Mouse (Mus musculus) midbrain, embryonic 12.5 days (tissue): Measurements from ENCODE around the gene Atp5c1. TPM values are rescaled to one million over a fixed set of nuclear protein-coding genes. Genes with fewer than 3 reads are reported as not detected.
A peak's percentile ranks its signal among the peaks of the same experiment; 100 is the strongest.

Source experiments
- ATAC-seq: fragments of 200-750 bp; cut with Nextera tagmentation; 2 replicates; pipeline ENCODE4 v1.8.0; 2017; ENCODE audit warnings: low read depth, moderate TSS enrichment, moderate library complexity; ENCODE audit not compliant: low FRiP score
- H3K27ac ChIP-seq: fragments of 300-500 bp; sonication (generic); replicated peaks from 2 replicates; pipeline ENCODE4 v1.5.1; 2016; ENCODE audit warnings: mild to moderate bottlenecking
- H3K27me3 ChIP-seq: fragments of 300-500 bp; sonication (generic); 2 replicates; pipeline ENCODE4 v1.6.1; 2016; ENCODE audit warnings: mild to moderate bottlenecking
- H3K36me3 ChIP-seq: fragments of 300-500 bp; sonication (generic); 2 replicates; pipeline ENCODE4 v1.6.1; 2016
- H3K4me1 ChIP-seq: fragments of 300-500 bp; sonication (generic); 2 replicates; pipeline ENCODE4 v1.6.1; 2016
- H3K4me2 ChIP-seq: fragments of 300-500 bp; sonication (generic); replicated peaks from 2 replicates; pipeline ENCODE4 v1.6.1; 2016; ENCODE audit warnings: mild to moderate bottlenecking, moderate library complexity
- H3K4me3 ChIP-seq: fragments of 300-500 bp; sonication (generic); 2 replicates; pipeline ENCODE4 v1.5.1; 2016; ENCODE audit warnings: mild to moderate bottlenecking
- H3K9ac ChIP-seq: fragments of 300-500 bp; sonication (generic); replicated peaks from 2 replicates; pipeline ENCODE4 v1.6.1; 2016; ENCODE audit warnings: mild to moderate bottlenecking, moderate library complexity
- H3K9me3 ChIP-seq: fragments of 300-500 bp; sonication (generic); 2 replicates; pipeline ENCODE4 v1.6.1; 2016; ENCODE audit warnings: mild to moderate bottlenecking
- WGBS: fragments of 180-500 bp; shearing (Covaris S2); methylation state at CpG from one replicate; pipeline ENCODE4 v1.1.7; 2016; 5-methylcytosine and 5-hydroxymethylcytosine counted together
- polyA plus RNA-seq: library from polyadenylated mRNA; unstranded; fragments of >200 nt; fragmentation: Nextera tagmentation; extraction: Ambion mirVana; gene quantifications from 2 replicates; pipeline ENCODE4 v1.2.1, GENCODE M21; 2016

The Atp5c1 gene
- polyA plus RNA-seq, 1 experiment from 2014 or later = 462 TPM

DNA sequence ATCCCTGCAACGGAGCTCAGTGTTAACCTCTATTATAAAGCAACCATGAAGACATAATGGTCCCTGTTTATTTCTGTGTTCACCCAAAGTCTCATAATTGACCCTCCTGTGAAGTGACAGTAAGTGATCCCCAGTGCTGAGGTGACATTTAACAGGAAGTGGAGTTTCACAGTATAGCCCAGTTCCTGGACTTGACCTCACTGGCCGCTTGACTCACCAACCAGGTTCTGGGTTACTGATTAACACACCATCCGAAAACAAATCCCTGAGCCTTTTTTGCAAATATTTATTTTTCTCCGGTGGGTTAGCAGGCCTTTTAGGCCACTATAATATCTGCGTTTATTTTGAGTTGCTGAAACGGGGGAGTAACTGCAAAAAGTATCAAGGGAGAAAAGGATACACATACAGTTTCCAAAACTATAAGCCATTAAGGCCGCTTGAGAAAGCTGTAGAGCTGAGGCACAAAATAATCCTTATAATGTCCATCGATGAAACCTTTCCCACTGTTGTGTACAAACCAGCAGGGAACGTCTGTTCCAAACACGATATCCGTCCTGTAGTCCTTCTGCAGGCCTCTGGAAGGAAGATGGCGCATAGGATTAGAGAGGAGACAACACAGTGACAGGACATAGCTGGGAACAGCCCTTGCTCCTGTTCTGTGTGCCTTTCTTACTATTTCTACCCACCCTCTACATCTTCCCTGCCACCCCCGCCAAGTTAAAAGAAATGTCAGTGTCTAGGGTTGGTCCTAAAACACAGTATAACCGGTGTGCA lies 14.2 kb upstream of the Atp5c1 start:
- H3K27me3 ChIP-seq = peaks cover 8% of the 10 kb centered on the region; the same call in 1 of the 2 replicates
- no peak for ATAC-seq
- no peaks in the 10 kb centered on the region for H3K4me1 ChIP-seq
- H3K9me3 ChIP-seq = no peaks in the 10 kb centered on the region
- peaks cover 37% of the 10 kb centered on the region for H3K36me3 ChIP-seq
- H3K27ac ChIP-seq = no peak overlapping the region
- no peak overlapping the region for H3K9ac ChIP-seq
- 88% methylated on average over 14 of the region's 14 CpGs for WGBS
- H3K4me2 ChIP-seq = no peak overlapping the region
- H3K4me3 ChIP-seq = no peak overlapping the region

DNA sequence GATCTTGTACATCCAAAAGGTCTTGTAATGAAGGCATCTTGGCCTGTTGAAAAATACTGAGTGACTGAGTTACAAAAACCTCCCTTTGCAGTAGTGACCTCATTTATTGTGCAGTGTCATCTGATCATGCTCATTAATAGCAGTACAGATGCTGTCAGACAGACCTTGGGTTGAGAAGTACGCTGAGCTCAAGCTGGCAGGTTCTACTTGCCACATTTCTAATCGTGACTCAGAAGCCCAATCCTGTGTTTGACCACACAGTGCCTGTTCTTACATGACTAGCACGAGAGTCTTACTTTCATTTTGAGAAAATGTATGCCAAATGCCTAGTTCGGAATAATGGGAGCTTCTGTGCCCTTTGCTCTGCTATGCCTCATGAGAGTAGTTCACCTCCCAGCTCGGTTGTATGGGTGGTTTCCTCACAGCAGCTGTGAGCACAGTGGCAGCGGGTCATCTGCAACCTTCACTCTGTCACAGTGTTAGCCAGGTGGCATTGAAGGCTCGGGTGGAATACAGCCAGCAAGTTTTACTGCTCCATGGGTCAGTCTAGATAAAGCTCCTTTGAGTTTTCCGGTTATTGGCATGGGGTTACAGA lies 7.0 kb upstream of the Atp5c1 start:
- 0 out of 2 replicates have a peak, but pooled peaks cover 3% of the 10 kb centered on the region for H3K4me1 ChIP-seq
- no peak overlapping the region for H3K4me3 ChIP-seq
- 91% methylated on average over 8 of the region's 8 CpGs for WGBS
- H3K27me3 ChIP-seq = no peaks in the 10 kb centered on the region
- H3K27ac ChIP-seq = no peak overlapping the region
- H3K9me3 ChIP-seq = no peaks in the 10 kb centered on the region
- no peak overlapping the region for H3K9ac ChIP-seq
- no peak overlapping the region for H3K4me2 ChIP-seq
- H3K36me3 ChIP-seq = peaks cover 67% of the 10 kb centered on the region
- ATAC-seq = no peak

- H3K27me3 ChIP-seq = no peaks in the 10 kb centered on the region
- peaks cover 28% of the 10 kb centered on the region for H3K4me1 ChIP-seq
- no peak overlapping the region for H3K4me2 ChIP-seq
- H3K9me3 ChIP-seq = no peaks in the 10 kb centered on the region
- ATAC-seq = no peak
- no peak overlapping the region for H3K27ac ChIP-seq
- 75% methylated on average over 1 of the region's 1 CpGs for WGBS
- H3K4me3 ChIP-seq = no peak overlapping the region
- H3K36me3 ChIP-seq = peaks cover 29% of the 10 kb centered on the region
- H3K9ac ChIP-seq = no peak overlapping the region
Measured at GRCm38 (mm10) chr2:10082737-10083136, 2.4 kb upstream of the Atp5c1 start.

GRCm38 (mm10) chr2:10081453-10082080 lies 1.3 kb upstream of the Atp5c1 start:
- no peaks in the 10 kb centered on the region for H3K9me3 ChIP-seq
- ATAC-seq = no peak
- peak overlapping the region; percentile 79 for H3K4me3 ChIP-seq
- H3K36me3 ChIP-seq = peaks cover 20% of the 10 kb centered on the region
- no peak overlapping the region for H3K27ac ChIP-seq
- H3K4me1 ChIP-seq = peaks cover 31% of the 10 kb centered on the region
- peak overlapping the region; percentile 71 for H3K4me2 ChIP-seq
- 88% methylated on average over 5 of the region's 5 CpGs for WGBS
- H3K9ac ChIP-seq = peak overlapping the region; percentile 71; the same call in 1 of the 2 replicates
- H3K27me3 ChIP-seq = no peaks in the 10 kb centered on the region

GRCm38 (mm10) chr2:10079745-10080309 lies 483 bp downstream of the Atp5c1 start:
- H3K4me3 ChIP-seq = peak overlapping the region; percentile 79
- H3K36me3 ChIP-seq = peaks cover 26% of the 10 kb centered on the region
- peaks cover 31% of the 10 kb centered on the region for H3K4me1 ChIP-seq
- 0% methylated on average over 28 of the region's 28 CpGs for WGBS
- peak overlapping the region; percentile 88 for H3K9ac ChIP-seq
- H3K9me3 ChIP-seq = no peaks in the 10 kb centered on the region
- no peak; the same call in 1 of the 2 replicates for ATAC-seq
- H3K27ac ChIP-seq = peak overlapping the region; percentile 89
- peak overlapping the region; percentile 70 for H3K4me2 ChIP-seq
- no peaks in the 10 kb centered on the region for H3K27me3 ChIP-seq

DNA sequence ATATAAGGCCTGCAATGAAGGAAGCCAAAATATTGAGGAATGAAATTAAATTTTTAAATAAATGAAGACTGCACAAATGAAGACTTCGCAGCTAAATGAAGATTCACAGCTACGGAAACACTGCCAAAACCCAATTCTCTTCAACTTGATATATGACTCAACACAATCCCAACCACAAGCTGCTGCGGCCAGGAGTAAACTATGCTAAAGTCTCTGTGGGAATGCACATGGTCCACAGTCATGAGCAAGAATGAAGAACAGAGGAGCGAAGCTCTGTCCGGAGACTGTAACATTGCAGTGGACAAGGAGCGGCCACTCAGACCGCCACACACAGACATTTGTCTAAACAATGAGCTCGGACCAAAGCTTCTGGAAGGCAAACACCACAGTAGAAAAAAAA lies 3.6 kb downstream of the Atp5c1 start:
- ATAC-seq = no peak
- Histone ChIP-seq H3K4me3 (no peak overlapping the region), H3K9ac (no peak overlapping the region), H3K4me2 (no peak overlapping the region), H3K27ac (no peak overlapping the region), H3K4me1 (peaks cover 25% of the 10 kb centered on the region), H3K36me3 (peaks cover 17% of the 10 kb centered on the region), H3K9me3 (no peaks in the 10 kb centered on the region), H3K27me3 (no peaks in the 10 kb centered on the region)
- WGBS = 92% methylated on average over 8 of the region's 8 CpGs

GRCm38 (mm10) chr2:10074470-10074869 lies 5.8 kb downstream of the Atp5c1 start:
- WGBS = 79% methylated on average over 7 of the region's 7 CpGs
- Histone ChIP-seq H3K9me3 (no peaks in the 10 kb centered on the region), H3K27ac (no peak overlapping the region), H3K36me3 (peaks cover 17% of the 10 kb centered on the region), H3K4me3 (no peak overlapping the region), H3K9ac (no peak overlapping the region), H3K27me3 (no peaks in the 10 kb centered on the region), H3K4me1 (peaks cover 19% of the 10 kb centered on the region), H3K4me2 (no peak overlapping the region)
- ATAC-seq = no peak

GRCm38 (mm10) chr2:10071751-10072150 lies 8.6 kb downstream of the Atp5c1 start:
- H3K4me1 ChIP-seq = no peaks in the 10 kb centered on the region
- no peak for ATAC-seq
- H3K27me3 ChIP-seq = no peaks in the 10 kb centered on the region
- no peaks in the 10 kb centered on the region for H3K9me3 ChIP-seq
- no peak overlapping the region for H3K4me2 ChIP-seq
- no peak overlapping the region for H3K27ac ChIP-seq
- no peak overlapping the region for H3K9ac ChIP-seq
- H3K4me3 ChIP-seq = no peak overlapping the region
- peaks cover 37% of the 10 kb centered on the region for H3K36me3 ChIP-seq
- WGBS = 92% methylated on average over 7 of the region's 7 CpGs

DNA sequence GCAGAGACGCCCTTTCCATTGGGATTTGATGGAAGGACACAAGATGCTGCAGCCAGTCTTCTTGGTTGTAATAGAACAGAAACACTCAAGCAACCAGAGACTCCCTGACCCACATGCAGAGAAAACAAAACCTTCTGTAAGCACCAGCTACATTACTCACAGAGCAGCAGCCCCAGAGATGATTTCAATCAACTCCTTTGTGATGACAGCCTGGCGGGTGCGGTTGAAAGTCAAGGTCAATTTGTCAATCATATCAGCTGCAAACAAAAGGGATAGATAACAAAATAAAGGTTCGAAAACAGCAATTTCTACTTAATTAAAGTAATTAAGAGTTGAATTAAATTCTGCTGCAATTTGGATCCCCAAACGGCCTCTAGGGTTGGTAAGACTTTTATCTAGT lies 21.5 kb downstream of the Atp5c1 start:
- Histone ChIP-seq H3K9me3 (no peaks in the 10 kb centered on the region), H3K4me3 (no peak overlapping the region), H3K27ac (no peak overlapping the region), H3K27me3 (no peaks in the 10 kb centered on the region), H3K36me3 (peaks cover 82% of the 10 kb centered on the region), H3K4me2 (no peak overlapping the region), H3K4me1 (no peaks in the 10 kb centered on the region), H3K9ac (no peak overlapping the region)
- no peak for ATAC-seq
- 89% methylated on average over 5 of the region's 5 CpGs for WGBS

- H3K4me3 ChIP-seq = no peak overlapping the region
- WGBS = 91% methylated on average over 1 of the region's 1 CpGs
- peaks cover 23% of the 10 kb centered on the region for H3K36me3 ChIP-seq
- peaks cover 13% of the 10 kb centered on the region for H3K4me1 ChIP-seq
- no peak overlapping the region for H3K9ac ChIP-seq
- no peaks in the 10 kb centered on the region for H3K9me3 ChIP-seq
- no peaks in the 10 kb centered on the region for H3K27me3 ChIP-seq
- no peak for ATAC-seq
- no peak overlapping the region for H3K27ac ChIP-seq
- no peak overlapping the region for H3K4me2 ChIP-seq
Measured at GRCm38 (mm10) chr2:10051996-10052395, 28.3 kb downstream of the Atp5c1 start.

- 84% methylated on average over 3 of the region's 3 CpGs for WGBS
- Histone ChIP-seq H3K4me2 (no peak overlapping the region), H3K27ac (no peak overlapping the region), H3K27me3 (no peaks in the 10 kb centered on the region), H3K4me1 (peaks cover 16% of the 10 kb centered on the region), H3K9me3 (no peaks in the 10 kb centered on the region), H3K36me3 (peaks cover 14% of the 10 kb centered on the region), H3K4me3 (no peak overlapping the region), H3K9ac (no peak overlapping the region)
- no peak for ATAC-seq
Measured at GRCm38 (mm10) chr2:10050878-10051277, 29.4 kb downstream of the Atp5c1 start.

- H3K4me2 ChIP-seq = peak overlapping the region; percentile 73
- peak overlapping the region; percentile 78 for H3K4me3 ChIP-seq
- H3K9ac ChIP-seq = peak overlapping the region; percentile 34; the same call in 1 of the 2 replicates
- no peaks in the 10 kb centered on the region for H3K9me3 ChIP-seq
- no peaks in the 10 kb centered on the region for H3K27me3 ChIP-seq
- peaks cover 16% of the 10 kb centered on the region for H3K4me1 ChIP-seq
- no peak overlapping the region for H3K27ac ChIP-seq
- H3K36me3 ChIP-seq = no peaks in the 10 kb centered on the region
- ATAC-seq = no peak
- 16% methylated on average over 10 of the region's 10 CpGs for WGBS
Measured at GRCm38 (mm10) chr2:10049456-10049855, 30.9 kb downstream of the Atp5c1 start.
